Mouse (Mus musculus) CH12.LX (cell line): ENCODE results near the gene Mtap. TPM values are rescaled to one million over a fixed set of nuclear protein-coding genes. Genes with fewer than 3 reads are reported as not detected.

ENCODE experiments used
- DNase-seq: peaks from one replicate; pipeline ENCODE4 v3.0.0-alpha.2; 2013; ENCODE audit errors: extremely low read depth
- H3K27ac ChIP-seq: 2 replicates; pipeline ENCODE4 v1.5.1; 2012; ENCODE audit warnings: low read depth, mild to moderate bottlenecking, control low read depth, moderate library complexity; ENCODE audit not compliant: insufficient read depth
- H3K27me3 ChIP-seq: replicated peaks from 2 replicates; pipeline ENCODE3; 2012; ENCODE audit warnings: inconsistent platforms
- H3K36me3 ChIP-seq, 2 experiments: replicated peaks in 1 of 2; 2 replicates each; pipeline versions ENCODE3 to v1.6.1; 2012; ENCODE audit warnings: inconsistent platforms in 1 of 2, low read length in 1 of 2, mild to moderate bottlenecking in 1 of 2, mixed read lengths in 1 of 2, moderate library complexity in 1 of 2; ENCODE audit not compliant: control insufficient read depth in 1 of 2, insufficient read depth in 1 of 2
- H3K4me1 ChIP-seq, 2 experiments: 2 replicates each; pipeline ENCODE4 v1.6.1; 2012; ENCODE audit warnings: inconsistent platforms in 1 of 2, moderate library complexity in 1 of 2; ENCODE audit not compliant: insufficient read depth in 2 of 2, control insufficient read depth in 1 of 2
- H3K4me2 ChIP-seq: 2 replicates; pipeline ENCODE4 v1.6.1; 2012; ENCODE audit warnings: low read depth, mild to moderate bottlenecking, control low read depth; ENCODE audit not compliant: poor library complexity, insufficient read depth, severe bottlenecking
- H3K4me3 ChIP-seq, 3 experiments: fragments of 150-350 bp in 1 of 3; sonication (generic) in 1 of 3; replicated peaks in 1 of 3; 2 replicates each; pipeline versions ENCODE3 to v1.5.1; 2011 to 2012; ENCODE audit warnings: low read depth in 2 of 3, low read length in 2 of 3, mild to moderate bottlenecking in 2 of 3, moderate library complexity in 2 of 3, control low read depth in 1 of 3, improper control_type of control experiment in 1 of 3, inconsistent platforms in 1 of 3, mixed read lengths in 1 of 3; ENCODE audit not compliant: poor library complexity in 1 of 3
- H3K79me2 ChIP-seq: replicated peaks from 2 replicates; pipeline ENCODE4 v1.6.1; 2012; ENCODE audit warnings: mild to moderate bottlenecking, moderate library complexity; ENCODE audit not compliant: control insufficient read depth, poor library complexity, insufficient read depth, severe bottlenecking; ENCODE audit errors: extremely low read depth
- H3K9ac ChIP-seq: 2 replicates; pipeline ENCODE4 v1.6.1; 2012; ENCODE audit warnings: low read depth, mild to moderate bottlenecking, control low read depth, moderate library complexity; ENCODE audit not compliant: insufficient read depth
- H3K9me3 ChIP-seq: replicated peaks from 2 replicates; pipeline ENCODE3; 2012; ENCODE audit warnings: low read length, inconsistent platforms, mixed read lengths
- BHLHE40 ChIP-seq: IDR thresholded peaks from 2 replicates; pipeline ENCODE4 v1.6.1; 2011; ENCODE audit warnings: mild to moderate bottlenecking, low read depth, low read length, improper control_type of control experiment
- CHD2 ChIP-seq: IDR thresholded peaks from 2 replicates; pipeline ENCODE4 v1.6.1; 2011; ENCODE audit warnings: low read length, improper control_type of control experiment
- CTCF ChIP-seq, 2 experiments: IDR thresholded peaks in 1 of 2; conservative IDR thresholded peaks in 1 of 2; 2 replicates each; pipeline ENCODE4 v1.5.1; 2011 to 2012; ENCODE audit warnings: low read depth in 2 of 2, low read length in 2 of 2, improper control_type of control experiment in 1 of 2, inconsistent platforms in 1 of 2, mild to moderate bottlenecking in 1 of 2, moderate library complexity in 1 of 2
- ELF1 ChIP-seq: IDR thresholded peaks from 2 replicates; pipeline ENCODE4 v1.6.1; 2014; ENCODE audit warnings: low read depth, mild to moderate bottlenecking, inconsistent platforms, low read length, improper control_type of control experiment
- IRF4 ChIP-seq: IDR thresholded peaks from 2 replicates; pipeline ENCODE4 v1.6.1; 2014; ENCODE audit warnings: low read depth, mild to moderate bottlenecking, inconsistent platforms, low read length, improper control_type of control experiment
- JUN ChIP-seq: IDR thresholded peaks from 2 replicates; pipeline ENCODE4 v1.6.1; 2011; ENCODE audit warnings: low read depth, mild to moderate bottlenecking, low read length, improper control_type of control experiment, moderate library complexity; ENCODE audit not compliant: insufficient read depth
- JUND ChIP-seq: conservative IDR thresholded peaks from 2 replicates; pipeline ENCODE4 v1.6.1; 2011; ENCODE audit warnings: low read depth, low read length, improper control_type of control experiment
- KAT2A ChIP-seq: IDR thresholded peaks from 2 replicates; pipeline ENCODE4 v1.6.1; 2012; ENCODE audit warnings: low read length, improper control_type of control experiment, inconsistent platforms; ENCODE audit not compliant: insufficient replicate concordance
- MAFK ChIP-seq: IDR thresholded peaks from 2 replicates; pipeline ENCODE4 v1.6.1; 2011; ENCODE audit warnings: low read length, improper control_type of control experiment; ENCODE audit not compliant: insufficient replicate concordance
- MAZ ChIP-seq: IDR thresholded peaks from 2 replicates; pipeline ENCODE4 v1.6.1; 2012; ENCODE audit warnings: low read depth, mild to moderate bottlenecking, inconsistent platforms, low read length, improper control_type of control experiment, moderate library complexity
- MEF2A ChIP-seq: IDR thresholded peaks from 2 replicates; pipeline ENCODE4 v1.6.1; 2014; ENCODE audit warnings: low read depth, mild to moderate bottlenecking, inconsistent platforms, low read length, improper control_type of control experiment, borderline replicate concordance
- MXI1 ChIP-seq: IDR thresholded peaks from 2 replicates; pipeline ENCODE4 v1.6.1; 2011; ENCODE audit warnings: mild to moderate bottlenecking, low read depth, low read length, improper control_type of control experiment
- NELFE ChIP-seq: IDR thresholded peaks from 2 replicates; pipeline ENCODE4 v1.6.1; 2011; ENCODE audit warnings: low read depth, low read length, improper control_type of control experiment
- NRF1 ChIP-seq: IDR thresholded peaks from 2 replicates; pipeline ENCODE4 v1.6.1; 2014; ENCODE audit warnings: low read depth, mild to moderate bottlenecking, inconsistent platforms, low read length, improper control_type of control experiment, moderate library complexity
- PAX5 ChIP-seq: IDR thresholded peaks from 2 replicates; pipeline ENCODE4 v1.6.1; 2012; ENCODE audit warnings: low read length, inconsistent platforms, mixed read lengths
- RCOR1 ChIP-seq: conservative IDR thresholded peaks from 2 replicates; pipeline ENCODE4 v1.6.1; 2012; ENCODE audit warnings: low read depth, mild to moderate bottlenecking, inconsistent platforms, low read length, improper control_type of control experiment
- TCF12 ChIP-seq: IDR thresholded peaks from 2 replicates; pipeline ENCODE4 v1.6.1; 2014; ENCODE audit warnings: low read depth, mild to moderate bottlenecking, inconsistent platforms, low read length, improper control_type of control experiment
- USF2 ChIP-seq: conservative IDR thresholded peaks from 2 replicates; pipeline ENCODE4 v1.6.1; 2011; ENCODE audit warnings: low read depth, low read length, improper control_type of control experiment
- ZKSCAN1 ChIP-seq: IDR thresholded peaks from 2 replicates; pipeline ENCODE4 v1.6.1; 2012; ENCODE audit warnings: low read depth, inconsistent platforms, low read length, improper control_type of control experiment, borderline replicate concordance
- ZMIZ1 ChIP-seq: IDR thresholded peaks from 2 replicates; pipeline ENCODE4 v1.6.1; 2012; ENCODE audit warnings: low read depth, mild to moderate bottlenecking, inconsistent platforms, low read length, improper control_type of control experiment
- dilution Hi-C: fragments of 300-500 bp; cut with MboI; formaldehyde crosslinking; loops from 2 replicates; pipeline ENCODE4 v1.14.3; 2020; ENCODE audit warnings: low sequenced_read_pairs; ENCODE audit not compliant: extremely low pct_unique_long_range_greater_than_20kb, extremely low pct_ligation_motif_present
- in situ Hi-C: fragments of 300-500 bp; cut with MboI; formaldehyde crosslinking; loops from 3 replicates; pipeline ENCODE4 v1.14.3; 2019; ENCODE audit warnings: low sequenced_read_pairs, low pct_ligation_motif_present, low pct_unique_long_range_greater_than_20kb, mixed read lengths
- polyA plus RNA-seq: library from polyadenylated mRNA; unstranded; fragments of >175 nt; gene quantifications from 2 replicates; pipeline ENCODE4 v1.2.1, GENCODE M21; 2012; ENCODE audit warnings: low read depth; ENCODE audit not compliant: insufficient read length
- total RNA-seq, 2 experiments: library from RNA; depleted of rRNA; stranded (reverse); fragments of 300-350 nt in 1 of 2; fragments of >200 nt in 1 of 2; gene quantifications; 2 replicates each; pipeline ENCODE4 v1.2.3; 2012 to 2014

Mtap gene
- total and polyA plus RNA-seq, 3 experiments, result not detected

DNA sequence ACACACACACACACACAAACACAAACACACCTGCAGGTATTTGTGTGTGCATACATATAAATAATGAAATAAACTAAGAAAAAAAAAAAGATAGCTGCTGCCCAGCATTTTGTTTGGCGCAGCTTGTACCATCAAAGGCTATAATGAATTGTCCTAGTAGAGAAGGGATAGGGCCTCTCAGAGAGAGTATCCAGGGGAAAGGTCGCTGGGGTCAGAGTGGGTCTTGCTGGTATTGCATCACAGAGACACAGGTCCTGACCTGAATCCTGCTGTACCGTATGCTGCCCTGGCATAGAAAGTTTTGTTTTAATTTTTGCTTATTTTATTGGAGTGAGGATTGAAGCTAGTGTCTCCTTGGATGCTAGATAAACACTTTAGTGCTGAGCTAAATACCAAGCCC, 566 bp upstream of the Mtap start:
- dilution Hi-C loops, result no loop called here
- H3K36me3 ChIP-seq, result no peaks in the 10 kb centered on the region
- DNase-seq, result no peak
- H3K9ac ChIP-seq, result no peak overlapping the region
- H3K79me2 ChIP-seq, result no peaks in the 10 kb centered on the region
- in situ Hi-C loops, result no loop called here
- H3K27me3 ChIP-seq, result no peaks in the 10 kb centered on the region
- H3K27ac ChIP-seq, result no peak overlapping the region
- H3K4me1 ChIP-seq, result no peaks in the 10 kb centered on the region
- no peak overlapping the region for H3K4me3 ChIP-seq
- H3K4me2 ChIP-seq, result no peak overlapping the region
- TF ChIP-seq NELFE (no peak), KAT2A (no peak), MAZ (no peak), ZMIZ1 (no peak), PAX5 (no peak), CHD2 (no peak), MEF2A (no peak), NRF1 (no peak), ELF1 (no peak)
- no peaks in the 10 kb centered on the region for H3K9me3 ChIP-seq

DNA sequence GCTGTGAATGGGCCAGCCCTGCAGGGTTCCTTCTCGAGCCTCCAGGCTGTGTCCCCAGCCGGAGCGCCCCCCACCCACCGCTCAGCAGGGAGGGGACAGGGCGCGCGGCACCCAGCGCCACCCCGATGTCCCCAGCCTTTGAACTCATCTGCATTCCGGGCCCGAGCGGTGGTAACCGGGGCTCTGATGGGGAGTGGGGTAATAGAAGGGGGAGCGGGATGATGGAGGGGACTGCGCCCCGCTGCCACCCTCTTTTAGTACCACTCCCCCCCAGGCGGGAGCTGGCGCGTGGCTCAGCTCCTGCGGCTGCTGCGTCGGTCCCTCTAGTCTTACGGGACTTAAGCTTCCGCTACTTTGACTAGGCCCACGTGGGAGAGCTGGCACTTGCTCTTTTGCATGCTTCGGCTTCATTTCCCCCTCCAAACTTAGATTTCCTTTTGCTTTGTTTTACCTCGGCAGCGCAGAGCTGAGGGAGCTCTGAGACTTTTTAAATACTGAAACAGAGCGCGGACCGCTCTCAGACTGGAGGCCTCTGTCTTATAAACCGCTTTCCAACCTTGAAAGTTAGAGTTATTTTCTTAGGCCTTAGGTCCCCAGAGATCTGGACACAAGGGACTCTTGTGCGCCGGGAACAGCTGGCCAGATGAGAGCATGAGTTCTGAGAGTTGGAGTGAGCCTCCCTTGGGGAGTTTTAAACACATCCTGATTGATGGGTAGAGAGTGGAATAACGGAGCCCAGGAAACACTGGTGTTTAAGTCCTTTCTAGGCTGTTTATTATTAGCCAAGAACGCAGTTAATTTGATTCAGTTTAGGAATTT, 829 bp downstream of the Mtap start:
- Histone ChIP-seq H3K4me3 (no peak overlapping the region), H3K9ac (no peak overlapping the region), H3K36me3 (no peaks in the 10 kb centered on the region), H3K4me2 (no peak overlapping the region), H3K27me3 (no peaks in the 10 kb centered on the region), H3K9me3 (no peaks in the 10 kb centered on the region), H3K79me2 (no peaks in the 10 kb centered on the region), H3K4me1 (no peaks in the 10 kb centered on the region), H3K27ac (no peak overlapping the region)
- no peak for DNase-seq
- in situ Hi-C loops, result no loop called here
- dilution Hi-C loops, result no loop called here
- TF ChIP-seq JUND (no peak), BHLHE40 (no peak), TCF12 (no peak), JUN (no peak), CTCF (conservative IDR thresholded peaks at IDR 0.05 in 1 of 2, IDR thresholded peaks at IDR 0.05 in 1 of 2; ENCODE audit: low read depth in 2 of 2, low read length in 2 of 2) (no peak), USF2 (no peak), NELFE (no peak), PAX5 (no peak), MAFK (no peak), MXI1 (no peak), RCOR1 (no peak), ZKSCAN1 (no peak), IRF4 (no peak), KAT2A (no peak)
